ENCODE assay signal across 20 mouse cellular contexts in genomic region chrX:96227030-96227429, GRCm38 (mm10).
"Had no signal": no experiment of that assay in that cellular context is flagged by ENCODE, and none has a peak within 500 bp of the region (broad histone marks: within the 10 kb centered on the region; RNA-seq: fewer than 3 reads in every experiment).

No protein-coding gene starts in this region.

- DNase-seq: kidney, adult 2 months; kidney, postnatal 25 days; layer of hippocampus, adult 9-11 months; liver; liver, embryonic 13.5 days; lung, embryonic 14.5 days; retina, postnatal 1 day; right cerebral cortex, postnatal 25 days; spleen, adult 18-20 months; thymus, postnatal 36 days had no signal

- H3K27me3 ChIP-seq: limb, embryonic 13.5 days; liver, embryonic 13.5 days; midbrain, embryonic 13.5 days; neural tube, embryonic 13.5 days; stomach, embryonic 15.5 days had no signal

- H3K4me3 ChIP-seq: layer of hippocampus, adult 2 months; limb, embryonic 10.5 days; limb, embryonic 13.5 days; liver, embryonic 13.5 days; midbrain, embryonic 13.5 days; myocyte; neural tube, embryonic 13.5 days; stomach, embryonic 15.5 days had no signal

- H3K9me3 ChIP-seq: limb, embryonic 10.5 days; limb, embryonic 13.5 days; liver, embryonic 13.5 days; midbrain, embryonic 13.5 days; neural tube, embryonic 13.5 days; stomach, embryonic 15.5 days had no signal

- ATAC-seq: lung, postnatal 0 days; midbrain, embryonic 13.5 days; midbrain, embryonic 16.5 days had no signal

- H3K36me3 ChIP-seq: limb, embryonic 10.5 days; limb, embryonic 13.5 days; liver, embryonic 13.5 days; midbrain, embryonic 13.5 days; neural tube, embryonic 13.5 days; stomach, embryonic 15.5 days had no signal

- H3K4me1 ChIP-seq: limb, embryonic 10.5 days; limb, embryonic 13.5 days; liver, embryonic 13.5 days; midbrain, embryonic 13.5 days; neural tube, embryonic 13.5 days; stomach, embryonic 15.5 days had no signal

- H3K27ac ChIP-seq: kidney, postnatal 0 days; layer of hippocampus, adult 2 months; limb, embryonic 10.5 days; limb, embryonic 13.5 days; liver, embryonic 13.5 days; midbrain, embryonic 13.5 days; neural tube, embryonic 13.5 days; stomach, embryonic 15.5 days had no signal
